Mouse (Mus musculus) urinary bladder, adult 2 months (tissue): Measurements from ENCODE around the gene Cars. TPM values are rescaled to one million over a fixed set of nuclear protein-coding genes. Genes with fewer than 3 reads are reported as not detected.

Experiments
- DNase-seq: peaks from one replicate; pipeline ENCODE4 v3.0.0; 2022; ENCODE audit warnings: low spot score
- polyA plus RNA-seq: library from polyadenylated mRNA; depleted of rRNA; stranded (reverse); fragments of >200 nt; gene quantifications from 2 replicates; pipeline ENCODE4 v1.2.3, GENCODE M21; 2012; rRNA removed

Cars gene
- polyA plus RNA-seq, 1 experiment, result 30.1 TPM

- no peak for DNase-seq
Observed at GRCm38 (mm10) chr7:143510593-143511334, 89.1 kb downstream of the Cars start.

- DNase-seq, result no peak
Observed at GRCm38 (mm10) chr7:143509566-143509965, 90.3 kb downstream of the Cars start.

Other genes starting within 250 kb of the Cars start
- gene Cdkn1c, start 139.0 kb downstream of the Cars start, polyA plus RNA-seq, result 17.5 TPM in 2 replicates
- gene Slc22a18, start 126.4 kb downstream of the Cars start, polyA plus RNA-seq, result 17.8 and 19.0 TPM in 2 replicates
- 25.1 and 28.0 TPM in 2 replicates for gene Phlda2, start 96.9 kb downstream of the Cars start, polyA plus RNA-seq
- gene Nap1l4, start 51.0 kb downstream of the Cars start, polyA plus RNA-seq, result 133 and 136 TPM in 2 replicates
- gene Tnfrsf26, start 28.6 kb upstream of the Cars start, polyA plus RNA-seq, result 1.4 and 1.6 TPM in 2 replicates
- gene Tnfrsf22, start 49.6 kb upstream of the Cars start, polyA plus RNA-seq, result 8.3 and 9.4 TPM in 2 replicates
- 5.6 and 6.8 TPM in 2 replicates for gene Tnfrsf23, start 85.8 kb upstream of the Cars start, polyA plus RNA-seq
- 67.2 and 73.7 TPM in 2 replicates for gene Osbpl5, start 156.9 kb upstream of the Cars start, polyA plus RNA-seq
- 0.08 TPM in 1 of 2 replicates, not detected in the other for gene Mrgprg, start 166.9 kb upstream of the Cars start, polyA plus RNA-seq
- 1.2 and 2.1 TPM in 2 replicates for gene Mrgpre, start 184.4 kb upstream of the Cars start, polyA plus RNA-seq
- gene Nadsyn1, start 222.8 kb upstream of the Cars start, polyA plus RNA-seq, result 9.7 and 11.3 TPM in 2 replicates
- gene Dhcr7, start 223.1 kb upstream of the Cars start, polyA plus RNA-seq, result 30.5 and 37.0 TPM in 2 replicates